Mouse (Mus musculus): ENCODE results near the gene Gm12394.

DNA sequence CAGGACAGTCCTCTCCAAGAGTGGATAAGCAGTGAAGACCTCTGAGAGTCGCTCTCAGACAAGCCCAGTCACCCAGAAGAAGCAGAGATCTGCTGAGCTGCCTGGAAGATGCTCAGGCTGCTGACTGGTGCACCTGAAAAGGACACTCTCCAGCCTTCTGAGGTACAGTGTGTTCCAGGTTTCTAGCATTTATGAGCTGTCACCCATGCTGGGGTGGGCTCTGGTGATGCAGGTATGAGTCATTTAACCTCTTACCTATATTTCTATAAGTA lies 24.0 kb upstream of the Gm12394 start:
- TF ChIP-seq EP300 (IDR thresholded peaks at IDR 0.05; ENCODE audit: insufficient read depth, low read depth, low read length) = no peak
- no peak for TF ChIP-seq CTCF (IDR thresholded peaks at IDR 0.05)
- TF ChIP-seq POLR2A (IDR thresholded peaks at IDR 0.05; ENCODE audit: insufficient read depth, low read depth, low read length) = no peak

Measured in heart, adult 2 months (tissue).